Mouse (Mus musculus) myocyte (in vitro differentiated cells): ENCODE data around the gene Scgb1c1.

Experiments used
- CEBPB ChIP-seq: IDR thresholded peaks from 2 replicates; pipeline ENCODE4 v1.6.1; 2011; ENCODE audit warnings: mild to moderate bottlenecking, moderate library complexity; ENCODE audit not compliant: poor library complexity, insufficient read depth, severe bottlenecking
- MYOG ChIP-seq, 3 experiments: IDR thresholded peaks; one replicate each; pipeline ENCODE4 v1.6.1; 2011; ENCODE audit warnings: control low read depth in 2 of 3, low read depth in 2 of 3, mild to moderate bottlenecking in 2 of 3; ENCODE audit not compliant: insufficient read length in 2 of 3, control insufficient read depth in 1 of 3, insufficient read depth in 1 of 3
- POLR2A ChIP-seq: IDR thresholded peaks from one replicate; pipeline ENCODE4 v1.6.1; 2011; ENCODE audit warnings: low read depth, mild to moderate bottlenecking, control low read depth, moderate library complexity; ENCODE audit not compliant: insufficient read length
- REST ChIP-seq: IDR thresholded peaks from one replicate; pipeline ENCODE4 v1.6.1; 2011; ENCODE audit warnings: mild to moderate bottlenecking, control low read depth, moderate library complexity; ENCODE audit not compliant: insufficient read depth, insufficient read length
- TCF12 ChIP-seq: IDR thresholded peaks from one replicate; pipeline ENCODE4 v1.6.1; 2011; ENCODE audit warnings: mild to moderate bottlenecking, control low read depth; ENCODE audit not compliant: poor library complexity, insufficient read depth, severe bottlenecking
- USF1 ChIP-seq: IDR thresholded peaks from one replicate; pipeline ENCODE4 v1.6.1; 2011; ENCODE audit warnings: low read depth, mild to moderate bottlenecking, control low read depth, moderate library complexity

GRCm38 (mm10) chr7:140880865-140881515 is 35.6 kb downstream of the Scgb1c1 start:
- TF ChIP-seq POLR2A, result no peak
- no peak for TF ChIP-seq USF1
- TF ChIP-seq CEBPB, result no peak
- no peak for TF ChIP-seq MYOG (IDR thresholded peaks at IDR 0.05; ENCODE audit: control insufficient read depth in 1 of 3, insufficient read depth in 1 of 3, insufficient read length in 2 of 3, low read depth in 2 of 3)
- TF ChIP-seq TCF12, result no peak
- TF ChIP-seq REST, result no peak
